Mouse (Mus musculus) liver, embryonic 12.5 days (tissue): ENCODE data around the gene Glis3. TPM values are rescaled to one million over a fixed set of nuclear protein-coding genes. Genes with fewer than 3 reads are reported as not detected.

Source experiments
- ATAC-seq: fragments of 200-750 bp; cut with Nextera tagmentation; 2 replicates; pipeline ENCODE4 v1.8.0; 2017; ENCODE audit warnings: moderate number of reproducible peaks, mild to moderate bottlenecking, moderate library complexity
- H3K27ac ChIP-seq: fragments of 300-500 bp; sonication (generic); 2 replicates; pipeline ENCODE4 v1.5.1; 2016; ENCODE audit warnings: mild to moderate bottlenecking
- H3K27me3 ChIP-seq: fragments of 300-500 bp; sonication (generic); replicated peaks from 2 replicates; pipeline ENCODE4 v1.6.1; 2016; ENCODE audit warnings: mild to moderate bottlenecking, moderate library complexity
- H3K36me3 ChIP-seq: fragments of 300-500 bp; sonication (generic); 2 replicates; pipeline ENCODE4 v1.6.1; 2016; ENCODE audit warnings: mild to moderate bottlenecking, moderate library complexity
- H3K4me1 ChIP-seq: fragments of 300-500 bp; sonication (generic); 2 replicates; pipeline ENCODE4 v1.6.1; 2016
- H3K4me2 ChIP-seq: fragments of 300-500 bp; sonication (generic); 2 replicates; pipeline ENCODE4 v1.6.1; 2016; ENCODE audit warnings: mild to moderate bottlenecking, moderate library complexity
- H3K4me3 ChIP-seq: fragments of 300-500 bp; sonication (generic); 2 replicates; pipeline ENCODE4 v1.5.1; 2016; ENCODE audit warnings: mild to moderate bottlenecking, moderate library complexity
- H3K9ac ChIP-seq: fragments of 300-500 bp; sonication (generic); 2 replicates; pipeline ENCODE4 v1.6.1; 2016; ENCODE audit warnings: mild to moderate bottlenecking, moderate library complexity
- H3K9me3 ChIP-seq: fragments of 300-500 bp; sonication (generic); replicated peaks from 2 replicates; pipeline ENCODE4 v1.6.1; 2016; ENCODE audit warnings: mild to moderate bottlenecking, moderate library complexity
- WGBS: fragments of 180-500 bp; shearing (Covaris S2); methylation state at CpG from one replicate; pipeline ENCODE4 v1.1.7; 2016; ENCODE audit not compliant: insufficient replicate concordance; 5-methylcytosine and 5-hydroxymethylcytosine counted together
- polyA plus RNA-seq: library from polyadenylated mRNA; unstranded; fragments of >200 nt; fragmentation: Nextera tagmentation; extraction: Ambion mirVana; gene quantifications from 2 replicates; pipeline ENCODE4 v1.2.1, GENCODE M21; 2016

Gene Glis3
- polyA plus RNA-seq, 1 experiment from 2014 or later: 0.44 TPM

DNA sequence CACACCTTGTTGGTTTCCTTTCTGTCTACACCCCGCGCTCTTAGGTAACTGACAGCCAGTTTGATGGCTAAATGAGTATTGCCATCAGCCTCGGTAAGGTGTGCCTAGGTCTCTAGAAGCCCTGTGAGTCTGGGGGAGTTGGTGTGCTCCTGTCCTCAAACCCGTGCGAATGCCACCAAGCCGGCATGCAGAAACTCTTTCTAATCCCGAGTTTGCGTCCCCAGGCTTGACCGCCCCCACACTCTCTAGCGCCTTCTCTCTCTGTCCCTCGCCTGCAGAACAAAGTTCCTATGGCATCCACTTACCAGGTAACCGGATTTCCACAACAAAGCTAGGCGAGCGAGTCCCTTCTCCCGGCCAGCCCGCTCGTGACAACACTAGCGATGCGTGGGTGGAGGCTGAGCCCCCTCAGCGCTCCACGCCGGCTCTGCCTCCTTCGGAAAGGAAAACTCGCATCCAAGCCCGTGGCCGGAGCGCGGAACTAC is 544 bp downstream of the Glis3 start:
- peak overlapping the region; percentile 76 for H3K4me2 ChIP-seq
- no peaks in the 10 kb centered on the region for H3K36me3 ChIP-seq
- peaks cover 12% of the 10 kb centered on the region; the same call in 1 of the 2 replicates for H3K4me1 ChIP-seq
- H3K27me3 ChIP-seq: peaks cover 59% of the 10 kb centered on the region
- no peak for ATAC-seq
- H3K27ac ChIP-seq: no peak overlapping the region
- peak overlapping the region; percentile 39; the same call in 1 of the 2 replicates for H3K9ac ChIP-seq
- H3K4me3 ChIP-seq: peak overlapping the region; percentile 52
- WGBS: 2% methylated on average over 28 of the region's 28 CpGs
- no peaks in the 10 kb centered on the region for H3K9me3 ChIP-seq

DNA sequence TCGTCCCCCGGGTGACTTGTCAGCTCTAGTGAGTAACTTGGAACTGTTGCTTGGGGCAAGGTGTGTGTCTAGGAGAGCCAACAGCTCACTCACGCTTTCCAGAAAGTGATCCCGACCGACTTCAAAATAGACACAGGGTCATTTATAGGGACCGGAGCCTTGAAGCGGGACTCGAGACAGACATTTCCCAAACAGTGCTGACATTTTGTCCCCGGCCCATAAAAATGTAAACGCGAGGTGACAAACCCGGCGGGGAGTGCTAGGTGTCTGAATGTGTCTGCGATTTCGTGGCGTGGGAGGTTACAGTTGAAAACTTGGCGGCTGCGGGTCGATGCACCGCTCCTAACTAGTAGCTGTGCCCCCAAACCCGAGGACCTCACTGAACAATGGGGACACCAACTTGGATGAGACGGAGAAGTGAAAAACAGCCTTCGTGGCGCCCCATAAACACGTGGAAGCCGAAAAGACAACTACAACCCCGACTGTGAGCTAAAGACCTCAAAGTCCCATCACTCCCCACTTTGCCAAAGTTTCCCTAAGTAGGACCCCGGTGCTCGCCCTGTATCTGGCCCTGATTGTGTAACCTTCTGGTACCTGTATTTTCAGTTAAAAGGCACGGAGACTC is 1.1 kb downstream of the Glis3 start:
- WGBS: under 1% methylated on average over 30 of the region's 30 CpGs
- Histone ChIP-seq H3K27ac (no peak overlapping the region), H3K9ac (no peak overlapping the region)

DNA sequence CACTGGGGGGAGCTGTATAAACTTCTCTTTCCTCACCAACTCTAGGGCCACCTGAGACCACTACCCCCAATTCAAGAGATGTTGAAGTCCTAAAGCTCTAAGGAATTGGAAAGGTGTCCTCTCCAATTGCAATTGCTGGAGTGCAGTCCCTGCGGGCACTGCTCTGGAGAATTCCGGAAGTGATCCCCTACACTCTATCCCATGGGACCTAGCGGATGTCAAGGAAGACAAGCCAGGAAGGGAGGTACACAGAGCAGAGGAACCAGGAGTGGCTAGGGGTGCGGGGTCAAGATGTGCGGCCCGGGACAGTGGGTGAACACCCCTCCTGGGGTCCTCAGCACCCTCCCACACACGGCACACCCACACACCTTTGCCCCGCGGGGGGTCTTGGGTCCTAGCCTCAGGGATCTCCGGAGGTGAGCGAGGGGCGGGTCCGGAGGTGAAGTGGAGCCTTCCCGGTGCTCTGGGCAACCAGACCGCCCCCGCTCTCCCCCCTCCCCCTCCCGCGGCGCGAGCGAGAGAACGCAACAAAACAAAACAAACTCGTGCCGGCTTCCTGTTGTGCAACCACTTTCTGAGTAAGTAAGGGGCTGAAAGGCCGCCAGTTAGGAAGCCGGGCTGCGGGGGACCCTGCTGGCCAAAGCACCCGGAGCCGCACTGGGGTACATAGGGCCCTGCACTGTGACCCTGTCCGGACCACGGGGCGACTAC is 2.0 kb downstream of the Glis3 start:
- Histone ChIP-seq H3K4me1 (peaks cover 12% of the 10 kb centered on the region; the same call in 1 of the 2 replicates), H3K36me3 (no peaks in the 10 kb centered on the region), H3K9me3 (no peaks in the 10 kb centered on the region), H3K4me3 (peak overlapping the region; percentile 52), H3K4me2 (peak overlapping the region; percentile 76), H3K27me3 (peaks cover 55% of the 10 kb centered on the region), H3K9ac (no peak overlapping the region), H3K27ac (no peak overlapping the region)
- WGBS: 2% methylated on average over 31 of the region's 32 CpGs
- ATAC-seq: 0 out of 2 replicates have a peak, but pooled peaks have one; percentile 13

More for the DNA sequence above, 1.1 kb downstream of the Glis3 start:
- peaks cover 12% of the 10 kb centered on the region; the same call in 1 of the 2 replicates for H3K4me1 ChIP-seq
- no peak for ATAC-seq
- peaks cover 59% of the 10 kb centered on the region for H3K27me3 ChIP-seq
- H3K4me3 ChIP-seq: peak overlapping the region; percentile 52
- H3K4me2 ChIP-seq: peak overlapping the region; percentile 76
- no peaks in the 10 kb centered on the region for H3K36me3 ChIP-seq
- no peaks in the 10 kb centered on the region for H3K9me3 ChIP-seq

DNA sequence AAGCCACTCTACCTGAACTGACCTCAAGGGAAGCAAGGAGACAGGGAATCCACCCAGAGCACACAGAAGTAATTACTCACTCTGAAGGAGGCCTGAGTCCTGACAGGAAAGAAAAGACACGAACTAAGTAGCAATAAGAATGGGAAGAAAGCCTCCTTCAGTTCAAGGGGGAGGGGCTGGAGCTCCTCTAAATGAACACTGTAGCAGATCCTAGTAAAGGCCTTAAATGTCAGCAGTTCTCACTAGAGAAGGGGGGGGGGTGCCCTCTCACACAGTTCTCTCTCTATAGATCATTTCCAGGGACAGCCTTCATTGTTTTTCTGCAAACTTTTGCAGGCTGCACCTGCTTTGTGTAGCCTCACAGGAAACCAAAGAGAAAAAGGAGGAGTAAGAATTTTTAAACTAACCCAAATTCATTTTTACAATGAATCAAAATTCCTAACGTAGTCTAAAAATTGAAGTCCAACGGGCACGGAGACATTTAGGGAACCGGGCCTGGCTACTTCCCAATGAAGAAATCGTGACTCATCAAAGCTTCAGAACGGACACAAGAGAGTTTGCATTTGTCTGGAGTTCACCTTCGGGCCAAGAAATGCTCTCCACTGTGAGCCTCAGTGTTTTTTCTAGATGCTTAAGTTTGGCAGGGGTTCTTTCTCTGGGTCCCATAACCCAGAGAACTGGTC is 2.7 kb downstream of the Glis3 start:
- H3K27me3 ChIP-seq: peaks cover 54% of the 10 kb centered on the region
- H3K4me3 ChIP-seq: no peak overlapping the region
- no peak overlapping the region for H3K9ac ChIP-seq
- H3K36me3 ChIP-seq: no peaks in the 10 kb centered on the region
- no peaks in the 10 kb centered on the region for H3K9me3 ChIP-seq
- H3K4me2 ChIP-seq: peak overlapping the region; percentile 76
- H3K4me1 ChIP-seq: peaks cover 12% of the 10 kb centered on the region; the same call in 1 of the 2 replicates
- H3K27ac ChIP-seq: no peak overlapping the region
- no peak for ATAC-seq
- WGBS: 30% methylated on average over 8 of the region's 8 CpGs

DNA sequence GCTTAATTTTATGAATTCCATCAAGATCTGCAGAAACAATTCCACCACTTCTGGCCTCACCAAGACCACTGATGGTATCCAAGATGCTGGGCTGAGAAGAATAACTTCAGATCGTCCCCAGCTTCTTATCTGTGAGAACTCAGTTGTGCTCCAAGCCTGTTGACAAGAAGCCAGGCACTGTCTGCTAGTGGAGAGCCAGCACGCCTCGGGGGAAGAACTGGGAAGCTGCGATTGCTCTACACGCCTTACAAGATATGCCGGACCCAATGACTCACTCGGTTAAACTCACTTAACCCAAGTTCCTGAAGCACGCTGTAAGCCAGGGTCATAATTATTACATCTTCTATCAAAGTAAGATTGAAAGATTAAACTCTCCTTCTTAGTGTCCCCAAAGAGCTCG is 16.1 kb downstream of the Glis3 start:
- Histone ChIP-seq H3K4me3 (no peak overlapping the region), H3K27me3 (no peaks in the 10 kb centered on the region), H3K9ac (no peak overlapping the region), H3K4me1 (no peaks in the 10 kb centered on the region), H3K9me3 (no peaks in the 10 kb centered on the region), H3K27ac (no peak overlapping the region), H3K36me3 (no peaks in the 10 kb centered on the region), H3K4me2 (no peak overlapping the region)
- ATAC-seq: no peak
- WGBS: 71% methylated on average over 9 of the region's 9 CpGs

DNA sequence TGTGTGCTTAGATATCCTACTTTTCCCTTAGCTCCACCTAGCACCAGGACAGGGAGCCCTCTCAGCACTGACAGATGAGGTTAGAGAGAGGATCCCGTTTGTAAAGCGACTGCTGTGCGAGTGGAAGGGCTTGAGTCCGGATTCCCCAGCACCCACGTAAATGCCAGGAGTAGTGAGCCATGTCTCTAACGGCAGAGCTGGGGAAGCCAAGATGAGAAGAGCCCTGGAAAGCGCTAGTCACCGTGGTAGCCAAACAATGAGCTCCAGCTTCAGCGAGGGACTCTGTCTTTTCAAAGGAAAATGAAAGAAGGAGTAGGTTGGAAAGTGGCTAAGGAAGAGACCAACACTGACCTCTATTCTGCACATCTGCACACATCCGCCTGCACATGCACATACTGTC is 16.7 kb downstream of the Glis3 start:
- no peak overlapping the region for H3K4me2 ChIP-seq
- ATAC-seq: no peak
- WGBS: 52% methylated on average over 10 of the region's 10 CpGs

DNA sequence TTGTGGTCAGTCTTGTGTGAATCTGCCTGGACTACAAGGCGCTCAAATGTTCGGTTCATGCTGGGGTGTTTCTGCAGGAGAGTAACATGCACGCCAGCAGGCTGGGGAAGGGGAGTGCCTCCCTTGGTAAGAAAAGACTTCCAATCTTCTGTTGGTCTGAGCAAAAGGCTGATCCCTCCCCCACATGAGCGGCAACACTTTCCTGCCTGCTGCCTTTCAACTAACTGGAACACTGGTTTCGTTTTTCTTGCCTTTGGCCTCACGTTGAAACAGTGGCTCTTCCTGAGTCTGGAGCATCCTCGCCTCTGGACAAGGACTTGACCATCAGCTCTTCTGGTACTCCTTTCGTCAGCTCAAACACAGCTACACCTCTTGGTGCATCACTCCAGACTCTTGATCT is 17.4 kb downstream of the Glis3 start:
- no peaks in the 10 kb centered on the region for H3K36me3 ChIP-seq
- no peak for ATAC-seq
- H3K4me1 ChIP-seq: no peaks in the 10 kb centered on the region
- no peak overlapping the region for H3K4me2 ChIP-seq
- H3K9ac ChIP-seq: no peak overlapping the region
- H3K9me3 ChIP-seq: no peaks in the 10 kb centered on the region
- H3K4me3 ChIP-seq: no peak overlapping the region
- WGBS: 45% methylated on average over 8 of the region's 8 CpGs
- no peak overlapping the region for H3K27ac ChIP-seq
- no peaks in the 10 kb centered on the region for H3K27me3 ChIP-seq

More for the DNA sequence above, 16.7 kb downstream of the Glis3 start:
- H3K9ac ChIP-seq: no peak overlapping the region
- no peaks in the 10 kb centered on the region for H3K9me3 ChIP-seq
- H3K4me3 ChIP-seq: no peak overlapping the region
- no peak overlapping the region for H3K27ac ChIP-seq
- no peaks in the 10 kb centered on the region for H3K36me3 ChIP-seq
- H3K4me1 ChIP-seq: no peaks in the 10 kb centered on the region
- H3K27me3 ChIP-seq: no peaks in the 10 kb centered on the region

DNA sequence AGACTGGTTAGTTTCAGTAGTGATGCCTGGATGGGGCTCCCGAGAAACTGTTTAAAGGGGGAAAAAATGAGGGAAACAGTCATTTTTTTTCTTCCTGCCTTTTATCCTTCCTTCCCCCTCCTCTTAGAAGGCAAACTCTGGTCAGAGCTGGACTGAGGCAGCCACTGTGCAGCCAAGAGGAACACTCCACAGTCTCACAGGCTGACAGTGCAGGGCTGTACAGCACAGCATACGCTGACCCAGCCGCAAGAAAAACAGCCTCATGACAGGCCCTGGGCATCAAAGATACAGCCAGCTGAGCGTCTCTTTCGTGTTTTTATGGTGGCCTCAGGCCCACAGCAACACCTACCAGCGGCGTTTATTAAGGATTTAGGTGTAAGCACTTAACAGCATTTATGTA is 19.0 kb downstream of the Glis3 start:
- no peak for ATAC-seq
- Histone ChIP-seq H3K4me1 (no peaks in the 10 kb centered on the region), H3K9me3 (no peaks in the 10 kb centered on the region), H3K4me3 (no peak overlapping the region), H3K9ac (no peak overlapping the region), H3K27me3 (no peaks in the 10 kb centered on the region), H3K27ac (no peak overlapping the region), H3K4me2 (no peak overlapping the region), H3K36me3 (no peaks in the 10 kb centered on the region)
- WGBS: 75% methylated on average over 7 of the region's 7 CpGs

DNA sequence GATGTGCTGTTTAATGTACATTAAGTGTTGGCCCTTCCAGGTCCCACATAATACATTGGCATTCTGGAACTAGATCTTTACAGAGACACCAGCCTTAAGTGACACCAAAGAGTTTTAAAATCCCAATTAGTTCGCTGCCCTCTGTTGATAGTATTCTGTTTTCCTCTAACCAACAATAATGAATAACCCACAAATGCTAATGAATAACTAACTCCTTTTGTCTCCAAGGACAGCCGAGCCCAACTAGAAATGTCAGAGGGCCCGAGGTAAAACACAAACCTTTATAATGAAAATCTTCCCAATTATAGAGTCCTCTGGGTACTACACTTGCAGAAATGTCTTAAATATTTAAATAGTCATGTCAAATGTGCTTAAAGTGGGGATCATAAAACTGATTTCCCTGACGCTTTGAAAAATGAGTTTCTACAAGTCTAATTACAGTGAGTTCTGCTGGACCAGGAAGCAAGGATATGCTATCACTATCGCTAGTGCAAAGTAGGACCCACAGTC is 22.1 kb downstream of the Glis3 start:
- Histone ChIP-seq H3K36me3 (no peaks in the 10 kb centered on the region), H3K4me1 (no peaks in the 10 kb centered on the region), H3K4me2 (no peak overlapping the region), H3K27ac (no peak overlapping the region), H3K4me3 (no peak overlapping the region), H3K27me3 (no peaks in the 10 kb centered on the region), H3K9me3 (no peaks in the 10 kb centered on the region), H3K9ac (no peak overlapping the region)
- 65% methylated on average over 5 of the region's 5 CpGs for WGBS
- no peak for ATAC-seq

DNA sequence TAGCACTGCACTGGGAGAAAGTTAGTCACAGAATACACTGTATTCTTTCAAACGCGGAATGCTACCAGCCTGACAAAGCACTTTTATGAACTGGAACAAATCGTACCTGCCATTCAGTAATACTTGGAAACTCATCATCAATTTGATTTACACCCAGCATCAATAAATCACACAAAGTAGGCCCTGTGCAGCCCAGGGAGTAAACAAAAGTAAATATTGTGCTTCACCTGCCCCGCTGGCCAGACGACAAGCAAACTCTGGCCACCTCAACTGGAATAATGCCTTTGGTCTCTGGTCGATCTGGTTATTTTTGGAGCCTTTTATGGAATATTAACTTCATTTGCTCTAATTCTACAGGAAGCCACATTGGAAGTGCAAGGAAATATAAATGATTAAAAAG is 23.0 kb downstream of the Glis3 start:
- no peak for ATAC-seq
- Histone ChIP-seq H3K9ac (no peak overlapping the region), H3K4me3 (no peak overlapping the region), H3K4me1 (no peaks in the 10 kb centered on the region), H3K9me3 (no peaks in the 10 kb centered on the region), H3K4me2 (no peak overlapping the region), H3K27ac (no peak overlapping the region), H3K36me3 (no peaks in the 10 kb centered on the region), H3K27me3 (no peaks in the 10 kb centered on the region)
- 76% methylated on average over 6 of the region's 6 CpGs for WGBS

DNA sequence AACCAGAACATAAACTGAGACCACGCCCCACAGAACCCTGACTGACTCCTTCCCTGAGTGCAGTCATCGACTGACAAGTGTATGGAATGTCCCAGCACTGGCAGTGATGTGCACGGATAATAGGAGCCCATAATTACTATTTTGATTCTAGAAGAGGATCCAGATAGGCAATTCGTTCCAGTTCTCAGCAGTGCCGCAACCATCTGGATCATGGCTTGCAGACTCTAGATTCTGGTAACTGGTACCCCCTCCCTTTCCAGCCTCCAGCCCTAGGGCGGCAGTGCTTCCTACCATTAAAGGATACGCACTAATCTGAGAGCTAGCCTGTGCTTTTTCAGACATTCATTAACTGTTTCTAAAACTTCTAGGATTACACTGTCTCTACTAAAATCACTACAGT is 24.7 kb downstream of the Glis3 start:
- no peaks in the 10 kb centered on the region for H3K27me3 ChIP-seq
- H3K36me3 ChIP-seq: no peaks in the 10 kb centered on the region
- no peak overlapping the region for H3K4me3 ChIP-seq
- no peaks in the 10 kb centered on the region for H3K9me3 ChIP-seq
- no peaks in the 10 kb centered on the region for H3K4me1 ChIP-seq
- ATAC-seq: no peak
- no peak overlapping the region for H3K4me2 ChIP-seq
- no peak overlapping the region for H3K27ac ChIP-seq
- WGBS: 72% methylated on average over 7 of the region's 7 CpGs
- no peak overlapping the region for H3K9ac ChIP-seq

DNA sequence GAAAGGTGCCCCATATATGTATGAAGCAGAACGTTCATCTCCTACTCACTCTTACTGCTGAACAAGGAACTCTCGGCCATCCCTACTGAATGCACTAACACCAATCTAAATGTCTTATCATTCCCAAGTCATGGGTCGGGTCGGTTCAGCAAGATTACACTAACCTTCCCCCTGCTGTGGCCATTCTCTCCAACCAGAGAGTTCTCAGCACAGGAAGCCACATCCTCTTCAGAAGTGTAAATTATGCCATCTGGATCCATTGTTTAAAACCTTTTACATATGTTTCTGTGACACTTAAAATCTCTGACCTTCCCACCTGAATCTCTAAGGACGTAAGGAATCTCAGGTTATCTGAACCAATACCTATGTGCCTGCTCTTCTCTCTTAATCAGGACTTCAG is 29.0 kb downstream of the Glis3 start:
- no peak for ATAC-seq
- Histone ChIP-seq H3K36me3 (no peaks in the 10 kb centered on the region), H3K4me3 (no peak overlapping the region), H3K4me2 (no peak overlapping the region), H3K27ac (no peak overlapping the region), H3K9me3 (no peaks in the 10 kb centered on the region), H3K4me1 (no peaks in the 10 kb centered on the region), H3K9ac (no peak overlapping the region), H3K27me3 (no peaks in the 10 kb centered on the region)
- WGBS: 53% methylated on average over 5 of the region's 5 CpGs
